Mouse (Mus musculus) gastrocnemius, postnatal 10 days (tissue): ENCODE measurements around the gene Caskin2. TPM values are rescaled to one million over a fixed set of nuclear protein-coding genes. Genes with fewer than 3 reads are reported as not detected.
"Not testable (repeated sequence)": the region's sequence is repeated elsewhere in the genome, so short reads cannot be mapped to it uniquely, and the experiment has no call there.

Experiments used
- DNase-seq: peaks from one replicate; pipeline ENCODE4 v3.0.0; 2021; ENCODE audit warnings: mixed read lengths
- microRNA-seq, 2 experiments: library from miRNA; unstranded; fragments of <30 nt; microRNA quantifications; one replicate each; pipeline ENCODE4 v1.2.0; 2021
- total RNA-seq, 2 experiments: library from RNA; stranded (reverse); gene quantifications; 2 replicates each; pipeline ENCODE4 v1.2.3; 2021

Gene Caskin2
- total RNA-seq, 2 experiments from 2014 or later = 16.8 to 22.7 TPM

- DNase-seq = peak; percentile 93
These were observed 48.3 kb downstream of the Caskin2 start, which contains the start of gene Tmem94 for GRCm38 (mm10) chr11:115765103-115765606. Gene Tmem94, plus strand, starts transcription at chr11:115765433.

GRCm38 (mm10) chr11:115764698-115765097 is 48.7 kb downstream of the Caskin2 start:
- no peak for DNase-seq

GRCm38 (mm10) chr11:115762176-115762575 is 51.3 kb downstream of the Caskin2 start:
- not testable (repeated sequence) for DNase-seq

- no peak for DNase-seq
These were observed 60.0 kb downstream of the Caskin2 start for GRCm38 (mm10) chr11:115753485-115753884.

- no peak for DNase-seq
These were observed 60.8 kb downstream of the Caskin2 start for GRCm38 (mm10) chr11:115752653-115753052.

- DNase-seq = no peak
These were observed 61.7 kb downstream of the Caskin2 start for GRCm38 (mm10) chr11:115751725-115752124.

GRCm38 (mm10) chr11:115749834-115750233 is 63.6 kb downstream of the Caskin2 start:
- DNase-seq = no peak

Small RNAs within 50 kb of the gene (microRNA-seq; reads per million reads assigned to microRNA genes)
- 0 reads per million in 2 experiments for gene Mir5621

Other genes starting within 250 kb of the Caskin2 start
- 10 to 100 TPM; 23.5 to 33.2 TPM for gene Nup85, start 249.2 kb downstream of the Caskin2 start, total RNA-seq
- gene Mrps7, start 209.7 kb downstream of the Caskin2 start, total RNA-seq = 10 to 100 TPM; 61.1 to 71.6 TPM
- 10 to 100 TPM in 1 of 2 experiments, 1 to 10 TPM in 1; 9.3 to 21.6 TPM for gene Gga3, start 209.6 kb downstream of the Caskin2 start, total RNA-seq
- 10 to 100 TPM; 38.3 to 38.7 TPM for gene Mif4gd, start 200.7 kb downstream of the Caskin2 start, total RNA-seq
- 10 to 100 TPM; 39.7 to 40.0 TPM for gene Slc25a19, start 185.3 kb downstream of the Caskin2 start, total RNA-seq
- gene Grb2, start 105.0 kb downstream of the Caskin2 start, total RNA-seq = 10 to 100 TPM; 93.7 to 95.9 TPM
- gene Tmem94, start 48.2 kb downstream of the Caskin2 start, total RNA-seq = 10 to 100 TPM; 55.6 to 60.0 TPM
- 10 to 100 TPM; 10.3 to 11.1 TPM for gene Tsen54, start 1.1 kb upstream of the Caskin2 start, total RNA-seq
- 10 to 100 TPM; 16.5 to 17.4 TPM for gene Llgl2, start 10.4 kb upstream of the Caskin2 start, total RNA-seq
- gene Myo15b, start 44.8 kb upstream of the Caskin2 start, total RNA-seq = not detected
- 1 to 10 TPM; 3.6 to 4.1 TPM for gene Smim5, start 86.3 kb upstream of the Caskin2 start, total RNA-seq
- not detected for gene Smim6, start 98.4 kb upstream of the Caskin2 start, total RNA-seq
- 10 to 100 TPM; 16.6 to 24.5 TPM for gene Sap30bp, start 119.6 kb upstream of the Caskin2 start, total RNA-seq
- 1 to 10 TPM; 5.4 to 9.1 TPM for gene Recql5, start 119.8 kb upstream of the Caskin2 start, total RNA-seq
- 1 to 10 TPM; 4.6 to 4.9 TPM for gene Itgb4, start 161.1 kb upstream of the Caskin2 start, total RNA-seq
- 10 to 100 TPM; 14.8 to 19.2 TPM for gene Galk1, start 199.1 kb upstream of the Caskin2 start, total RNA-seq
- 100 to 1,000 TPM; 252 TPM for gene H3f3b, start 214.3 kb upstream of the Caskin2 start, total RNA-seq
- gene Unk, start 216.7 kb upstream of the Caskin2 start, total RNA-seq = 10 to 100 TPM; 13.6 to 15.8 TPM